Mouse (Mus musculus) hindbrain, embryonic 11.5 days (tissue): ENCODE measurements at regions not wholly inside any gene's neighbourhood (a gene's known extent, or its start where the extent isn't known, plus 50 kb on each side); places are given as distances from the start of the nearest gene placed in this dataset.
A peak's percentile ranks its signal among the peaks of the same experiment; 100 is the strongest.

Experiments used
- ATAC-seq: fragments of 200-750 bp; cut with Nextera tagmentation; 2 replicates; pipeline ENCODE4 v1.8.0; 2017; ENCODE audit warnings: mild to moderate bottlenecking, moderate TSS enrichment, moderate library complexity; ENCODE audit not compliant: low FRiP score
- DNase-seq: peaks from one replicate; pipeline ENCODE4 v3.0.0-alpha.2; 2015; ENCODE audit warnings: low spot score
- H3K27ac ChIP-seq: fragments of 300-500 bp; sonication (generic); 2 replicates; pipeline ENCODE4 v1.5.1; 2014; ENCODE audit warnings: mild to moderate bottlenecking, low read depth, low read length
- H3K27me3 ChIP-seq: fragments of 300-500 bp; sonication (generic); 2 replicates; pipeline ENCODE4 v1.6.1; 2014; ENCODE audit warnings: mild to moderate bottlenecking, low read length, moderate library complexity, mixed read lengths; ENCODE audit not compliant: control insufficient read depth, insufficient read depth
- H3K36me3 ChIP-seq: fragments of 300-500 bp; sonication (generic); 2 replicates; pipeline ENCODE4 v1.6.1; 2014; ENCODE audit warnings: mild to moderate bottlenecking, low read length, moderate library complexity, mixed read lengths; ENCODE audit not compliant: control insufficient read depth, insufficient read depth
- H3K4me1 ChIP-seq: fragments of 300-500 bp; sonication (generic); replicated peaks from 2 replicates; pipeline ENCODE4 v1.6.1; 2014; ENCODE audit warnings: low read length, mixed read lengths; ENCODE audit not compliant: control insufficient read depth, insufficient read depth
- H3K4me2 ChIP-seq: fragments of 300-500 bp; sonication (generic); replicated peaks from 2 replicates; pipeline ENCODE4 v1.6.1; 2014; ENCODE audit warnings: mild to moderate bottlenecking, low read depth, low read length
- H3K4me3 ChIP-seq: fragments of 300-500 bp; sonication (generic); 2 replicates; pipeline ENCODE4 v1.5.1; 2014; ENCODE audit warnings: low read depth, low read length
- H3K9ac ChIP-seq: fragments of 300-500 bp; sonication (generic); 2 replicates; pipeline ENCODE4 v1.6.1; 2014; ENCODE audit warnings: low read depth, low read length
- H3K9me3 ChIP-seq: fragments of 300-500 bp; sonication (generic); 2 replicates; pipeline ENCODE4 v1.6.1; 2016; ENCODE audit warnings: low read length; ENCODE audit not compliant: control insufficient read depth
- WGBS: fragments of 180-500 bp; shearing (Covaris S2); extraction: QIAGEN DNeasy Blood & Tissue Kit; methylation state at CpG from one replicate; pipeline ENCODE4 v1.1.7; 2014; 5-methylcytosine and 5-hydroxymethylcytosine counted together

DNA sequence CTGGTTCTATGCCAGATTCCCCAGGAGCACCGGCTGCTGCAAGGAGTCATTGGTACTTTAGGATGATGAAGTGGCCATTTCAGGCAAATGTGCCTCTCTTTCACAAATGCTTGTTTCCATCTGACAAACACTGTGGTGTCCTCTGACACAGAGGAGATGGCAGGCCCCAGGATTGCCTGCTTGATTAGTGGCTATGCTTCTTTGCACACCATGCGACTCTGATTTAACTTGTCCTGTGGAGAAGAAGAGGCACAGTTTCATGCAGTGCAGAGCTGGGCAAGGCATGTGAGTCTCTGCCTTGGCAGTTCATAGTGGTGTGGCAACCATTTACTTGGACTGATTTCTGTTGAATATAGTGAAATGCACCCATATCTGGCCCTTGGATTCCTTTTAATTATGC, 308.4 kb downstream of the Lmo7 start:
- Histone ChIP-seq H3K9me3 (no peaks in the 10 kb centered on the region), H3K27me3 (no peaks in the 10 kb centered on the region), H3K9ac (no peak overlapping the region), H3K36me3 (no peaks in the 10 kb centered on the region), H3K4me3 (no peak overlapping the region), H3K4me2 (no peak overlapping the region), H3K27ac (no peak overlapping the region), H3K4me1 (no peaks in the 10 kb centered on the region)
- ATAC-seq (no peak), DNase-seq (no peak)
- WGBS, result 89% methylated on average over 2 of the region's 2 CpGs

DNA sequence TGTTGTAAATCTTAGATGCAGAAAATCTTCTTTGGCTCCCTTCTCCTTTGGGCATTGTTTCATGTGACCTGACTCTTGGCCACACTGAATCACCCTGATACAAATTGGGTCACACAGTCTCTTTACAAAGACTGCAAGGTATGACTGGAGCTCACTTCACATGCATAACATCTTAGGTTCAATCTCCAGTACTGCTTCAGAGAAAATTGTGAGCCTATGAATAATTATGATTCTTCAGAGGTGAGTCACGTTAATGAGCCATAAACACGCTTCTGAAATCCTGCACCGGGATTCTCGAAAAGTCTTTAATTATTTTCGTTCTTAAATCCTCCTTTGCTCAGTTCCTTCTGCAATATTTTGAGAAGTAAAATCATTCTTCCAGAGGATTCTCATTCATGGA, 307.7 kb downstream of the Lmo7 start:
- Histone ChIP-seq H3K4me2 (no peak overlapping the region), H3K4me3 (no peak overlapping the region), H3K9me3 (no peaks in the 10 kb centered on the region), H3K27me3 (no peaks in the 10 kb centered on the region), H3K4me1 (no peaks in the 10 kb centered on the region), H3K9ac (no peak overlapping the region), H3K36me3 (no peaks in the 10 kb centered on the region), H3K27ac (no peak overlapping the region)
- ATAC-seq (no peak), DNase-seq (no peak)
- WGBS, result 94% methylated on average over 5 of the region's 5 CpGs

DNA sequence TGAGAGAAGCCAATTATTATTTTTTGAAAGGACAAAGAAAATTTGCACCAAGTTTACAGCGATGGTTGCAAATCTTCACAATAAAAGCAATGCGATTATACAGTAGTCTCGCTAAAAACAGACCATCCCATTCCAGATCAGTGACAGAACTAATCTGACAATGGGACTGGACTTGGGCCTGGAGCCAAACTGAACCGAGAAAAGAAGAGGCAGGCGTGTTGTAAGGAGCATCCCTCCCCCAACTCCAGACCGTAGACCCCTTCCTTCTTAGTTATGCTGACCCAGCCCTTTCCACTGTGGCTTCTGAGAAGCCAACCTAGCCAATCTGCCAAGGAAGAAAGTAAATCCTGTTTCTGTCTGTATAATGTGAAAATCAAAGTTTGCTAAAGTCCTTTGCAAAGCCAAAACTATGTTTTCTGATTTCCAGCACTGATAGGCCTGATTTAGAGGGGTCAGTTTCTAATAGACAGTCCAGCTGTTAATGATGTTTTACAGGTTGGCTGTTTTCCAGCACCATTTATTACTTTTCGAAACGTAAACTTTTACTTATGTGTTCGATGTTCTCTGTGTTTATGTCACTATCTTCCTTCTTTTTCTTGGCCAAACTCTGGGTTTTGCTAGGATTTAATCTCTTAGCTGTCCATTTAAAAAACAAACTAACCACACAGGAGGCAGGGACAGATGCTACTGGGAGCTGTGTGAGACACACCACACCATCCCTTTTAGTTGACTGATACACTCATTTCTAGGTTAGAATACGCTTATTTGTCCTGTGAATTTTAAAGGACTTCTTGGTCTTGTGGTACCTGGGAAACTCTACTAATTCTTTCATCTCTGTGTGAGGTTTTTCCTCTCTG, 301.5 kb downstream of the Lmo7 start:
- Histone ChIP-seq H3K4me1 (no peaks in the 10 kb centered on the region), H3K27ac (no peak overlapping the region), H3K4me3 (no peak overlapping the region), H3K36me3 (no peaks in the 10 kb centered on the region), H3K4me2 (no peak overlapping the region), H3K9ac (no peak overlapping the region), H3K9me3 (no peaks in the 10 kb centered on the region), H3K27me3 (no peaks in the 10 kb centered on the region)
- ATAC-seq, result no peak
- no peak for DNase-seq
- 84% methylated on average over 10 of the region's 10 CpGs for WGBS

DNA sequence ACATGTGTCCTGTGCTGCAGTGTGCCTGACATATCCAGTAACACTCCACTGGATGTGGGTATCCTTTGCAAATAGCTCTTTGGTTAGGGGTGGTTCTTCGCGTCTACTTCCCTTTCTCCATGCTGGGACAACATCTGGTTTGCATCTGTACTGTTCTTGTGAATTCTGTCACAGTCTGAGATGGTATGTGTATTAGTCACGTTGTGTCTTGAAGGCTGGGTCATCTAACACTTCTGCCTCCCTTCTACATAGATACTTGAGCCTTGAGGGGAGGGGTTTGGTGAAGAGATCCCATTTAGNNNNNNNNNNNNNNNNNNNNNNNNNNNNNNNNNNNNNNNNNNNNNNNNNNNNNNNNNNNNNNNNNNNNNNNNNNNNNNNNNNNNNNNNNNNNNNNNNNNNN, 294.9 kb downstream of the Lmo7 start:
- Histone ChIP-seq H3K4me3 (no peak overlapping the region), H3K4me2 (no peak overlapping the region), H3K27ac (no peak overlapping the region), H3K9ac (no peak overlapping the region), H3K4me1 (no peaks in the 10 kb centered on the region), H3K9me3 (no peaks in the 10 kb centered on the region), H3K36me3 (no peaks in the 10 kb centered on the region), H3K27me3 (no peaks in the 10 kb centered on the region)
- 68% methylated on average over 3 of the region's 3 CpGs for WGBS
- DNase-seq (no peak), ATAC-seq (no peak)

DNA sequence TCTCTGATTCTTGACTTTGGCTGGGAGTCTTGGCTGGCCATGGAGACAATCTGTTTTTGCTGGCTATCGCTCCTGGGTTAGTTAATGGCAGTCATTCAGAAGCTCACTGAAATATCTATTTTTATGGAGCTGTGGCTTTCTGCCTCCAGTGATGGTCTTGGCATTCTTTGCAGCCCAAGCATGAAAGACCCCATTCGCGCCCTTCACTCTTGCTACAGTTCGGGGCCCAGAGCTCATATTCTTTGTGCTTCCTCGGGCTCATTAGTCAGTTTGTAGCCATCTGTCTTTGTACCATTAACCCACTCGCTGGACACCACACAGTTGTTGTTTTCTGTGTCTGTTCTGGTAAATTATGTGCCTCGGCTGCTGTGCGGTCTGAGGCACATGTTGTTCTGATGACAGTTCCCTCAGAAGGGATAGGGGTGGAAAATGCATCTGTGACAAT, 290.4 kb downstream of the Lmo7 start:
- no peak overlapping the region for H3K4me2 ChIP-seq
- no peak overlapping the region for H3K9ac ChIP-seq
- ATAC-seq, result peak; percentile 53; the same call in 1 of the 2 replicates
- H3K36me3 ChIP-seq, result no peaks in the 10 kb centered on the region
- no peaks in the 10 kb centered on the region for H3K27me3 ChIP-seq
- H3K4me3 ChIP-seq, result no peak overlapping the region
- H3K4me1 ChIP-seq, result no peaks in the 10 kb centered on the region
- WGBS, result 58% methylated on average over 8 of the region's 8 CpGs
- DNase-seq, result peak; percentile 8
- H3K27ac ChIP-seq, result no peak overlapping the region
- H3K9me3 ChIP-seq, result no peaks in the 10 kb centered on the region

DNA sequence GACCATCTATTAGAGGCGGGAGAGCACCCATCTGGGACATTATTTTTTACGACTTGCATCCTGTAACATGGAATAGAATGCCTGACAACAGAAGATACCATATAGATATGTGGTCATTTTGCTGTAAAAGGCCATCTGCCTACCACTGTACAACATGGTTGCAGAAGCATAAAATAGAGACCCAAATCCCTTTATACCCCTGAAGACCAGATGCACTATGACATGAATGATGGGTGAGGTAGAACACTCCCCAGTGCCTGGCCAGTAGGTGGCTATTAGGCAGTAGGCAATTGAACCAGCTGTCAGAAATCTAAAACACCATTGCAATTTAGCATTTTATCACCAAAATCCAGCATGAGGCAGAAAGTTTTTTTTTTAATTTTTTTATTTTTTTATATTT, 289.6 kb downstream of the Lmo7 start:
- Histone ChIP-seq H3K9ac (no peak overlapping the region), H3K4me1 (no peaks in the 10 kb centered on the region), H3K9me3 (no peaks in the 10 kb centered on the region), H3K4me3 (no peak overlapping the region), H3K4me2 (no peak overlapping the region), H3K27me3 (no peaks in the 10 kb centered on the region), H3K27ac (no peak overlapping the region), H3K36me3 (no peaks in the 10 kb centered on the region)
- DNase-seq (no peak), ATAC-seq (no peak)
- WGBS, result 72% methylated on average over 2 of the region's 2 CpGs

DNA sequence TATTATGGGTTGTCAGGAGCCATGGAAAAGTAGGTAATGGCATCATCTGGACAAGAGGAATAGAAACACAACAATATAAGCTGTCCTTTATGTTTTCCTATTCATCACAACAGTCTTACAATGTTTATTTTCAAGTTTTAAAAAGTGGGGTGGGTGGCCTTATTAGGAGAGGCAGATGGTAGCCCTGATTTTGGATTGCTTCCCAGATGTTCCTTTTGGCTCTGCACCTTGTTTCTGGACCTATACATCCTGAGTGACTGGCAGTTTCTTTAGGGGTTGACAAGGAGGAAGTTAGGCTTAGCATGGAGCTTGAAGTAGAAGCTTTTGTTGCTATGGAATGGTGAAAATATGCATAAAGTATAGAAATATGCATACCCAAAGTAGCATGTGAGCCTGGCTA, 286.8 kb downstream of the Lmo7 start:
- H3K4me1 ChIP-seq, result no peaks in the 10 kb centered on the region
- no peaks in the 10 kb centered on the region for H3K36me3 ChIP-seq
- DNase-seq (no peak), ATAC-seq (no peak)
- no peak overlapping the region for H3K4me3 ChIP-seq
- no peaks in the 10 kb centered on the region for H3K27me3 ChIP-seq
- H3K27ac ChIP-seq, result no peak overlapping the region
- no peak overlapping the region for H3K9ac ChIP-seq
- no peaks in the 10 kb centered on the region for H3K9me3 ChIP-seq
- H3K4me2 ChIP-seq, result no peak overlapping the region

DNA sequence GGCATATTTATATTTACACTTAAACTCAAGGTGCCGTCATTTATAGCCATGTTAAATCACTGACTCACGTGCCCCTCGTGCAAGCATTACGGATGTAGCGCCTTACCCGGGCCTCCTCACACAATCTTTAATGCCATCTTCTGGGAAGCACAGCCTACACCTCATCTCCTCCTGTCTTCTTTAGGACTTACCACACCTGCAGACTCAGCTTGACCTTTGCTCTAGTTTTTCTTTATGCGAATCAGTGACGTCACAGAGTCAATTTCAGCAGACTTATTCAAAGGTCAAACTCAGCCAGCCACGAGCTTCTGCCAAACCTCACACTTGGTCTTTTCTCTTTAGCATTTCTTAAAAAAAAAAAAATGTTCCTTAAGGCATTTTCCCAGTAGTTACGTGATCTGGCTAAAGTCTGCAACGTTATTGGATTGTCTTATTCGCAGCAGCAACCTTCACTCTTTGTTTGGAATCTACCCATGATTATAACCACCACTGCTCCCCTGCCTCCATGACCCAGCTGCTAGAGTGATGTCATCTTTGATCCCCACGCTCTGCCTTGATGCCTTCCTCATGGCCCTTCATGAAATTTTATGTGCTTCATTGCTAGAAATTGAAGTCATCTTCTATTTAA, 285.3 kb downstream of the Lmo7 start:
- WGBS, result 82% methylated on average over 13 of the region's 13 CpGs
- Histone ChIP-seq H3K4me1 (no peaks in the 10 kb centered on the region), H3K27ac (no peak overlapping the region), H3K4me2 (no peak overlapping the region), H3K36me3 (no peaks in the 10 kb centered on the region), H3K27me3 (no peaks in the 10 kb centered on the region), H3K9ac (no peak overlapping the region), H3K4me3 (no peak overlapping the region), H3K9me3 (no peaks in the 10 kb centered on the region)
- DNase-seq (no peak), ATAC-seq (no peak)

DNA sequence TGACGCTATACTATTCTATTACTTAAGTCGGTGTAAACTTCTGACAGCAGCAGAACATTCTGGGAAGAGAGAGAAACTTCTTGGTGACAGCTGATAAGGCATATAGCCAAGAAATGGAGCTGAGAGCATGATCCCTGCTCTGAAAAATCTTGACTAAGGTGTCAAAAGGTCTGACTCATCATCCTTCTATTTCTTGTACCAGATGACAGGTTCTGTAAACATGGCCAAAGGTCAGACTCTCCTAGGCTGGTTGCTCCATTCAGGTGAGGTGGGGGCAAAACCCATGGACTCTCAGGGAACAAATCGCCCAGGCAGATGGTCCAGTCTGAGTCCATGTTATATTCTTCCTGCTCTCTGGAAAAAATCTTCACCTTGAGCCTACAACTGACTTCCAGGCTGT, 283.5 kb downstream of the Lmo7 start:
- ATAC-seq, result no peak

More for the DNA sequence above, 283.5 kb downstream of the Lmo7 start:
- no peaks in the 10 kb centered on the region for H3K4me1 ChIP-seq
- H3K9ac ChIP-seq, result no peak overlapping the region
- no peak overlapping the region for H3K4me3 ChIP-seq
- no peaks in the 10 kb centered on the region for H3K27me3 ChIP-seq
- H3K4me2 ChIP-seq, result no peak overlapping the region
- no peak for DNase-seq
- H3K27ac ChIP-seq, result no peak overlapping the region
- H3K36me3 ChIP-seq, result no peaks in the 10 kb centered on the region
- 80% methylated on average over 3 of the region's 3 CpGs for WGBS
- H3K9me3 ChIP-seq, result no peaks in the 10 kb centered on the region
